Mouse (Mus musculus) gastrocnemius, postnatal 4 days (tissue): Measurements from ENCODE around the gene Pcnx2. TPM values are rescaled to one million over a fixed set of nuclear protein-coding genes. Genes with fewer than 3 reads are reported as not detected.
A peak's percentile ranks its signal among the peaks of the same experiment; 100 is the strongest.

ENCODE experiments used
- DNase-seq, 2 experiments: peaks; one replicate each; pipeline ENCODE4 v3.0.0; 2021 to 2022; ENCODE audit warnings: low spot score in 2 of 2, mixed read lengths in 2 of 2
- total RNA-seq, 2 experiments: library from RNA; stranded (reverse); gene quantifications; 2 replicates each; pipeline ENCODE4 v1.2.3; 2021

Pcnx2 gene
- total RNA-seq, 2 experiments from 2014 or later: 0.59 to 0.88 TPM

DNA sequence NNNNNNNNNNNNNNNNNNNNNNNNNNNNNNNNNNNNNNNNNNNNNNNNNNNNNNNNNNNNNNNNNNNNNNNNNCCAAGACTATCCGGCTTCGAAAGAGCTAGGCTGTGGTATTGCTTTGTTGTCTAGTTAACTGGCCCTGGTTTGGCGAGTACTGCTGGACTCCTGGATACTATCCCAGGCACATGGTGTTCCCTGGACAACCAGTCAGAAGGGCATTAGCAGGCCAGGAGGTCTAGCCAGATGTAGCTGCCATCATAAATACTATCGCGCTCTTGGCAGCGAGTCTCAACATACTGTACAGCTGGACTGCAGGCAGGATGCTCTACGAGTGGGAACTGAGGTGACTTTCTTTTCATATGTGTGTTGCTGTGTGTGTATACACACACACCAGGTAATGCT, 175.4 kb downstream of the Pcnx2 start:
- DNase-seq: peak in 1 of 2 experiments; percentile 33

DNA sequence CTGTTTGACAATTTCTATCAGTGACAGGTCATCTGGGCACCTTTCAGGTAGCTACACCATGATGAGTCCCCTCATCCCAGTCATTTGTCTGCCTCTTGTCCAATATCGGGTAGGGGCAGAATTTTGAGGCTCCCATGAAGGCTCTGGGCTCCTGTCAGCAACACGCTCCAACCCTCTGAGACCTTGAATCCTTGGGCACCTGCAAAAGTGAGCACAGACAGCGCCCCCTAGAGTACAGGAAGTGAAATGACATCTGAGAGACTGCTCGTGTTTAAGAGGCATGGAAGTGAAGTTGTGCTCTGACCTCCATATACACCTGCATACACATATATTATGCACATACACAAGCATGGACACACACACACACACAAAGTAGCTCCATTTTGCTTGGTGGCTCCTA, 179.2 kb downstream of the Pcnx2 start:
- DNase-seq: no peak

DNA sequence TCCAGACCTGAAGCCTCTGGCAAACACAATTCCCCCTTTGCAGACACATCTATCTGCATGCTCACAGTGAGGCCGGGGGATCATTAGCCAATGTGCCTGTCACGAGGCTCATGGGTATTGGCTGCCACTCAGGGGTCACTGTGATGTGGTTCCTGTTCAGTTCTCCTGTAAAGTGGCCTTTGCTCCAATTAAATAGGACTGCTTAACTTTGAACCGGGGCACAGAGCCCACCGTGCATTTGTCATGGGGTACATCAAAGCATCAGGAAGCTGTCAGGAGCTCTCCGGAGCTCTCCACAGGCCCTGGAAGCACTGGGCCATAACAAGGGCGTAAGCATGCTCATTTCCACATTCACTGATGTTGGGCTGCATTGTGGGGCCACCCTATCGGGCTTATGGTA, 181.5 kb downstream of the Pcnx2 start:
- DNase-seq: no peak

DNA sequence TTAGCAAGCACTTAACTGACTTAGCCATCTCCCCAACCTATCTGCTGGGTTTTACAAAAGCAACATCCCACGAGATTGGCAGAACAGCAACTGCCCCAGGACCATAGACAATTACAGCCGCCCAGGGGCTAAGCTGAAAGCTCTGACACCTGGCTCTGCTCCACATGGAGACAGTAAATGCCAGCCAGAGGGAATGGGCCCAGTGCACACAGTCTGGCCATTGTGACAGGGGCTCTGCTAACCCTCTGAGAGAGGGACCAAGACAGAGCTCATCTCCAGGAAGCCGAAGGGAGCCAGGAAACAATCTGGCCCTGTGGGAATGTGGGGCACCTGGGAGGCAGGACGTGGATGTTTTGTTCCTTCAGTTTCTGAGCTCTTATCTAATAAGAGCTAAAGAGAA, 181.9 kb downstream of the Pcnx2 start:
- no peak for DNase-seq

DNA sequence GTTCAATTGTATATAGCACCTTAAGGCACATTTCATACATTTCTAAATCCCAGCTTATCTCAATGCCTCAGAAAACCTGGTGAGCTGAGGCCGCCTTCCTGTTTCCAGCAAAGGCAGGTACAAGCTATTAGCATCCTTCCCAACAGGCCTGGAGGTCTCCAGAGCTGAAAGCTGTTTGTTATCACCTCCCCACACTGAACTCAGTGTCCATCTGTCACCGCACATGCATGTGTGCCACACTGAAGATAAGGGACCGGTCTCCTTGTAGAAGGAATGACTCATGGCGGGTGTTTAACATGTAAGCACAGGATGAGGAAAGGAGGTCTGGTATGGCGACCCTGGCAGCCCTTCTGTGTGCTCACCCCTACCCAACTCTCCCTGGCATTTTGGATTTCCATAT, 186.6 kb downstream of the Pcnx2 start:
- DNase-seq: no peak

DNA sequence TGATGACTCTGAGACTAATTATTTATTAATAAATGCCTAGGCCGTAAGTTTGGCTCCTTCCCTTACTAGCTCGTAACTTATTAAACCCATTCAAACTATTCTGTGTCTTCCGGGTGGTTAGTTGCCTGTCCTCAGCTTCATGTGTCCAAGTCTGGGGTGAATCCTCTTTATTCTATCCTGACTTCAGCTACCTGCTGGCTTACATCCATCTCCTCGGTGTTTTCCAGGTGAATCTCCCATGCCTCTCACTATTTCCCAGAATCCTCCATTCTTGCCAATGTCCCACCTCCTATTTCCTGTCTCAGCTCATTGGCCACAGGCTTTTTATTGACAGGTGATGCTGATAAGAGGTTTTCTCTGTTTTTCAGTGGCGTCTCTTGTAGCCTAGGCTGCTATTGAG, 188.9 kb downstream of the Pcnx2 start:
- DNase-seq: no peak

DNA sequence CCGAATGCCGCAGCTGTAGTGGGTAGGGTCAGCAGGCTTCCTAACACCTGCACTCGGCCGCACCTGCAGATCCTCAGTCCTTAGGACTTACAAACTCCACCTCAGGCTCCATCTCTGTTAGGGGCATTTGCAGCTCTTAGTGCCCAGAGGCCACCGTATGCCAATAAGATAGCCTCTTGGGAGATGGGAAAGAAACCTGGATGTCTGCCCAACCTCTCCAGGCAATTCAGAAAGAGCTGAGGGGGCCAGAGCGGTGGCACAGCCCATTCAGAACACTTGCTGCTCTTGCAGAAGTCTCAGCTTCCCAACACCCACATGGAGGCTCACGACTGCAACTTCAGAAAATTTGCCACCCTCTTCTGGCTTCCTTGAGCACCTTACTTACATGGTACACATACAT, 192.3 kb downstream of the Pcnx2 start:
- no peak for DNase-seq

DNA sequence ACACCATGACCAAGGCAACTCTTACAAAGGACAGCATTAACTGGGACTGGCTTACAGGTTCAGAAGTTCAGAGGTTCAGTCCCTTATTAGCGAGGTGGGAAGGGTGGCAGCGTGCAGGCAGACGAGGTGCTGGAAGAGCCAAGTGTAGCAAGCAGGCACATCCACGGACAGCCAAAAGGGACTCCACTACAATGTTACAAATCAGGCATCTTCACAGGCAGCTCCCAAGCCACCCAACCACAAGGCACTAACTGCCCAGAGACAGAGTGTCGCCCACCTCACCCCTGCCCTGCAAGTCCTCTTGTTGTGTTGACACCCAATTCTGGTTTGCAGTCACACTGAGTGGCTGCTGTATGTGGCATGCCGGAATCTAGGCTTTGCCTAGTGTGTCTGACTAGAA, 193.7 kb downstream of the Pcnx2 start:
- DNase-seq: no peak

DNA sequence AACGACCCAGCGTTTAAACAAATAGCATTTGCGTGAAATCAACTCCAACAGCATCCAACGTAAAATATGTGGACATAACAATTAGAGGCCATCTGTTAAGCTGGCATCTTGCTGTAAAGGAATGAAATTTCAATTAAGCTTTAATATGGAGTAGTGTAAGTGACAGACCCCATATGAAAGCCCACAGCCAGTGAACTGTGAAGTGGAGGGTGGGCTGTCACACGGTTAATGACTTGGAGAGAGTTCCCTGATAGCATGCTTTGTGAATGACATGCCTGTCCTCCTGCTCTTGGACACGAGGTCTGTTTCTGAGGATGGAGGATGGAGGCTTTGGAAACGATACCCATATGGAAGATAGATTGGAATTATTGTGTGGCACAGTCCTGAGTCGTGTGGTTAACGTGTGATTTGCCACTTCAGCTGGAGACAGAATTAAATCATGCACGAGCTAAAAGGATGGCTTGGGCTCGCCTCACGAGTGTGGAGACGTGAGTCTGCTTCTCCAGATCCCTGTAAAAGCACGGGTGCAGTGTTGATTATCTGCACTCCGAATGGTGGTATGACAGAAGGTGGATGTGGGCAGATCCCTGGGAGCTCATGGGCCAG, 195.1 kb downstream of the Pcnx2 start:
- no peak for DNase-seq

Other genes with a start within 250 kb of the Pcnx2 start
- gene Map10, start 228.5 kb downstream of the Pcnx2 start, total RNA-seq: 1 to 10 TPM; 5.3 to 6.2 TPM
- gene Ntpcr, start 168.4 kb downstream of the Pcnx2 start, total RNA-seq: 10 to 100 TPM; 23.2 to 24.5 TPM
- gene Map3k21, start 12.1 kb upstream of the Pcnx2 start, total RNA-seq: under 1 TPM; 0.16 to 0.22 TPM
- gene Kcnk1, start 96.9 kb upstream of the Pcnx2 start, total RNA-seq: 1 to 10 TPM; 2.1 to 2.2 TPM